Mouse (Mus musculus) liver, embryonic 11.5 days (tissue): Measurements from ENCODE around the gene Inpp4b. TPM values are rescaled to one million over a fixed set of nuclear protein-coding genes. Genes with fewer than 3 reads are reported as not detected.

ENCODE experiments used
- ATAC-seq: fragments of 200-750 bp; cut with Nextera tagmentation; replicated peaks from 2 replicates; pipeline ENCODE4 v1.8.0; 2017; ENCODE audit warnings: moderate number of reproducible peaks, mild to moderate bottlenecking, moderate TSS enrichment, moderate library complexity; ENCODE audit not compliant: low FRiP score
- DNase-seq: peaks from one replicate; pipeline ENCODE4 v3.0.0-alpha.2; 2017; ENCODE audit warnings: low spot score
- H3K27ac ChIP-seq: fragments of 300-500 bp; sonication (generic); 2 replicates; pipeline ENCODE4 v1.5.1; 2014; ENCODE audit warnings: mild to moderate bottlenecking, low read depth, low read length, control low read depth
- H3K27me3 ChIP-seq: fragments of 300-500 bp; sonication (generic); replicated peaks from 2 replicates; pipeline ENCODE4 v1.6.1; 2014; ENCODE audit warnings: low read length, mixed read lengths; ENCODE audit not compliant: control insufficient read depth, insufficient read depth
- H3K36me3 ChIP-seq: fragments of 300-500 bp; sonication (generic); 2 replicates; pipeline ENCODE4 v1.6.1; 2014; ENCODE audit warnings: mild to moderate bottlenecking, low read length, moderate library complexity, mixed read lengths; ENCODE audit not compliant: control insufficient read depth, insufficient read depth
- H3K4me1 ChIP-seq: fragments of 300-500 bp; sonication (generic); replicated peaks from 2 replicates; pipeline ENCODE4 v1.6.1; 2014; ENCODE audit warnings: low read length, mixed read lengths; ENCODE audit not compliant: control insufficient read depth, insufficient read depth
- H3K4me2 ChIP-seq: fragments of 300-500 bp; sonication (generic); 2 replicates; pipeline ENCODE4 v1.6.1; 2014; ENCODE audit warnings: mild to moderate bottlenecking, control low read depth, moderate library complexity
- H3K4me3 ChIP-seq: fragments of 300-500 bp; sonication (generic); 2 replicates; pipeline ENCODE4 v1.5.1; 2014; ENCODE audit warnings: low read depth, low read length, control low read depth
- H3K9ac ChIP-seq: fragments of 300-500 bp; sonication (generic); 2 replicates; pipeline ENCODE4 v1.6.1; 2014; ENCODE audit warnings: low read depth, low read length, control low read depth
- H3K9me3 ChIP-seq: fragments of 300-500 bp; sonication (generic); 2 replicates; pipeline ENCODE4 v1.6.1; 2016; ENCODE audit warnings: low read length, inconsistent platforms, mixed read lengths; ENCODE audit not compliant: control insufficient read depth
- WGBS: fragments of 180-500 bp; shearing (Covaris S2); extraction: QIAGEN DNeasy Blood & Tissue Kit; methylation state at CpG from one replicate; pipeline ENCODE4 v1.1.7; 2014; 5-methylcytosine and 5-hydroxymethylcytosine counted together
- polyA plus RNA-seq: library from polyadenylated mRNA; unstranded; fragments of >200 nt; fragmentation: Nextera tagmentation; extraction: Ambion mirVana; gene quantifications from 2 replicates; pipeline ENCODE4 v1.2.1, GENCODE M21; 2014

The Inpp4b gene
- polyA plus RNA-seq, 1 experiment from 2014 or later, result 3.9 TPM

GRCm38 (mm10) chr8:81609064-81609463 is 266.7 kb downstream of the Inpp4b start:
- Histone ChIP-seq H3K4me2 (no peak overlapping the region), H3K27ac (no peak overlapping the region), H3K4me1 (no peaks in the 10 kb centered on the region), H3K27me3 (no peaks in the 10 kb centered on the region), H3K9ac (no peak overlapping the region), H3K4me3 (no peak overlapping the region), H3K9me3 (no peaks in the 10 kb centered on the region), H3K36me3 (no peaks in the 10 kb centered on the region)
- ATAC-seq, result no peak
- 70% methylated on average over 4 of the region's 4 CpGs for WGBS
- DNase-seq, result no peak

- 68% methylated on average over 2 of the region's 2 CpGs for WGBS
Measured at GRCm38 (mm10) chr8:81612611-81613010, 270.3 kb downstream of the Inpp4b start.

DNA sequence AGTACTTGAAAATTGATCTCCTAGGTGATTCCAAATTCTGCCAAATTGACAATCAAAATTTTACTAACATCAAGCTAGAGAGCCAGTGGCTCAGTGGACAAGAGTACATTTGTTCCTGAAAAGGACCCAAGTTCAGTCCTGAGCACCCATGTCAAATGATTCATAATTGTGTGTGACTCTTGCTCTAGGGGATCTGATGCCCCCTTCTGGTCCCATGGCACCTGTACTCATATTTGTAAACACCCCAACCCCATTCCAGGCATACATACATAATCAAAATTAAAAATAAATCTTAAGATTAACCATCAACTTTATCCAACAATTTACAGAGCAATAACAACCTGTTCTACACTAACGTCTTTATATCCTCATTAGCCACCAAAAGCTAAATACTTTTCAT is 271.8 kb downstream of the Inpp4b start:
- Histone ChIP-seq H3K27me3 (no peaks in the 10 kb centered on the region), H3K4me2 (no peak overlapping the region), H3K9ac (no peak overlapping the region), H3K36me3 (no peaks in the 10 kb centered on the region), H3K4me1 (no peaks in the 10 kb centered on the region), H3K9me3 (no peaks in the 10 kb centered on the region), H3K4me3 (no peak overlapping the region), H3K27ac (no peak overlapping the region)
- ATAC-seq (no peak), DNase-seq (no peak)
- WGBS, result 92% methylated on average over 1 of the region's 1 CpGs

More at GRCm38 (mm10) chr8:81612611-81613010, 270.3 kb downstream of the Inpp4b start:
- H3K4me3 ChIP-seq, result no peak overlapping the region
- ATAC-seq (no peak), DNase-seq (no peak)
- no peaks in the 10 kb centered on the region for H3K36me3 ChIP-seq
- H3K4me1 ChIP-seq, result no peaks in the 10 kb centered on the region
- H3K9ac ChIP-seq, result no peak overlapping the region
- no peaks in the 10 kb centered on the region for H3K27me3 ChIP-seq
- no peaks in the 10 kb centered on the region for H3K9me3 ChIP-seq
- H3K4me2 ChIP-seq, result no peak overlapping the region
- H3K27ac ChIP-seq, result no peak overlapping the region

DNA sequence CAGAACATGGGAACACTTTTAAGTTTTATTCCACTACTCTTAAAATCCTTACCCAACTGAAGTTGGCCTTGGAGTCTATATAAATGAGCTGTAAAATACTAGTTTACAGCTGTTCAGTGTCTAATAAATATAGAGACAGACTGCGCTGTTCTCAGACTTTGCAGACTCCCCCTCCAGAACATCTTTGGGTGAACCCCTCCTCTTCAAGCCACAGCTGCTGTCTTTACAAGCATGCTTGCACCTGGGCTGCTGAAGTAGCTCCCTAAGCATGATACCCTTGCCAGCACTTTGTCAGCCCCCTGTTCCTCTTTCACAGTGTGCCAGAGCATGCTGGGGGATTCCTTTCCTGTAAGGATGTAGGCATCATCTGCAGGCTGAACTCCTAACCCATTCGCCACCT is 272.2 kb downstream of the Inpp4b start:
- no peak for DNase-seq
- Histone ChIP-seq H3K4me3 (no peak overlapping the region), H3K9ac (no peak overlapping the region), H3K4me2 (no peak overlapping the region), H3K27ac (no peak overlapping the region), H3K36me3 (no peaks in the 10 kb centered on the region), H3K9me3 (no peaks in the 10 kb centered on the region), H3K27me3 (no peaks in the 10 kb centered on the region), H3K4me1 (no peaks in the 10 kb centered on the region)
- ATAC-seq, result no peak
- whole genome bisulfite sequencing, result 88% methylated on average over 2 of the region's 2 CpGs

- Histone ChIP-seq H3K4me3 (no peak overlapping the region), H3K36me3 (no peaks in the 10 kb centered on the region), H3K9me3 (no peaks in the 10 kb centered on the region), H3K27me3 (no peaks in the 10 kb centered on the region), H3K4me1 (no peaks in the 10 kb centered on the region), H3K4me2 (no peak overlapping the region), H3K27ac (no peak overlapping the region), H3K9ac (no peak overlapping the region)
- DNase-seq (no peak), ATAC-seq (no peak)
- 59% methylated on average over 1 of the region's 1 CpGs for WGBS
Measured at GRCm38 (mm10) chr8:81615552-81615951, 273.2 kb downstream of the Inpp4b start.

- WGBS, result 91% methylated on average over 3 of the region's 3 CpGs
Measured at GRCm38 (mm10) chr8:81618918-81619317, 276.6 kb downstream of the Inpp4b start.

DNA sequence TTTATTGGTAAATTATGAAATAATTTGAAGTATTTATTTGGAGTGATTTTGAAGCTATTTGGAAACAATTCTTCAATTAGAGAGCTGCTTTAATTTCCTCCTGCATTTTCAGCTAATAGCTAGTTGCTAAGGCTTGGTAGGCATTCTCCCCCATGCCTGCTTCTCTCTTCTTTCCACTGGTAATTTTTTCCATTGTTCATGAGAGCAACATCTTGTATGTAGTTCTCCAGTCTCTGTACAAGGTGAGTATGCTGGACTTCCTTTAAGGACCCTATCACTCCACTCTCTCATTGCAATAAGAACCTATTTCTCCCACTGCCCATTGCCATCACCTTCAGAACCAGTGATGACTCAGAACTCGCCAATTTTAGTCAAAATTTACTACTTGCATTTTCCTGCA is 292.7 kb downstream of the Inpp4b start:
- no peaks in the 10 kb centered on the region for H3K9me3 ChIP-seq
- no peaks in the 10 kb centered on the region for H3K36me3 ChIP-seq
- no peak overlapping the region for H3K27ac ChIP-seq
- 79% methylated on average over 1 of the region's 1 CpGs for WGBS
- H3K4me2 ChIP-seq, result no peak overlapping the region
- H3K27me3 ChIP-seq, result no peaks in the 10 kb centered on the region
- H3K4me3 ChIP-seq, result no peak overlapping the region
- DNase-seq (no peak), ATAC-seq (no peak)
- H3K4me1 ChIP-seq, result no peaks in the 10 kb centered on the region
- no peak overlapping the region for H3K9ac ChIP-seq

More at GRCm38 (mm10) chr8:81618918-81619317, 276.6 kb downstream of the Inpp4b start:
- Histone ChIP-seq H3K4me1 (no peaks in the 10 kb centered on the region), H3K27ac (no peak overlapping the region), H3K4me2 (no peak overlapping the region), H3K36me3 (no peaks in the 10 kb centered on the region), H3K4me3 (no peak overlapping the region), H3K9me3 (no peaks in the 10 kb centered on the region), H3K27me3 (no peaks in the 10 kb centered on the region), H3K9ac (no peak overlapping the region)
- ATAC-seq (no peak), DNase-seq (no peak)

DNA sequence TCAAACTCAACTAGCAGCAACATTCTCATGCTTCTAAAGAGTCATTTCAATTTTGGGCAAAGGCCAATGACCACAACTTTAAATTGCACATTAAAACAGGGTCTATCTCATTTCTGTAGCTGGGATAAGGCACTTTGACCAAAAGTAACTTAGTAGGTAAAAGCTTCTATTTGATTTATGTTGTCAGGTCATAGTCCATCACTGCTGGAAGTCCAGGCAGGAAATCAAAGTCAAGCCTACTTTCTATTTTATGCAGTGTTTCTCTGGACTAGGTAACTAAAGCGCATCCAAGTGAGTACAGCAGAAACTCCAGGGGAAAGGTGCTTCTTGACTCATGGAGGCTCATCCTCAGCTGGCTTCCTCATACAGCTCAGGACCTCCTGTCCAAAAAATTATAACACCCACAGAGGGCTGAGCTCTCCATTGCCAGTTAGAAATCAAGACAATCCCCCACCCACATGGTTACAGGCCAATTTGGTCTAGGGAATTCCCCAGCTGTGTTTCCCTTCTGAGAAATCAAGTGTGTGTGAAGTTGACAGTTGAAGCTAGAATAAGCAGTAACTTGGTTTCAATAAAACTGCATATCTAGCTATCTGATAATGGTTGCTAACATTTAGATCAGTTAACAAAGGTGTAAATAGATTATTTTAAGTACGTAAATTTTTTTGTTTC is 293.7 kb downstream of the Inpp4b start:
- DNase-seq, result no peak
- H3K27ac ChIP-seq, result no peak overlapping the region
- H3K4me1 ChIP-seq, result no peaks in the 10 kb centered on the region
- no peak overlapping the region for H3K4me3 ChIP-seq
- H3K4me2 ChIP-seq, result no peak overlapping the region
- 80% methylated on average over 2 of the region's 2 CpGs for WGBS
- H3K27me3 ChIP-seq, result no peaks in the 10 kb centered on the region
- H3K9ac ChIP-seq, result no peak overlapping the region
- no peaks in the 10 kb centered on the region for H3K9me3 ChIP-seq
- no peak for ATAC-seq
- no peaks in the 10 kb centered on the region for H3K36me3 ChIP-seq

DNA sequence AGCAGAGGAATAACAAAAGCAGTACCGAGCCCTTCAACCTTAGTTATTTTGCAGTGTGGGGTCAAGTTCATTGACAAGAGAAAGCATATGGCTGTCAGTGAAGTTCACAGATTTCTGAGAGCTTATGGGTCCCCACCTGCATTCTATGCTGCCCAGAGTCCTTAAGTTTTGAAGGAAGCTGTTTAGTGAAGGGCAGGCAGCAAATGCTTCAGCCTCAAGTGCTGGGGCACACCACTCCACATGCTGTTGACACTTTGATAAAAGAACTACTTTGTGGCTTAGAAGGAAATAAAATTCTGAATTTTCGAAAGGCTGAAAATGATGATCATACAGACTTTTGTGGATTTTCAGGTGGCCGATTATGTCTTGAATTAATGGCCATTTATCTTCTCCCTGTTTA is 296.1 kb downstream of the Inpp4b start:
- Histone ChIP-seq H3K9me3 (no peaks in the 10 kb centered on the region), H3K27ac (no peak overlapping the region), H3K4me1 (no peaks in the 10 kb centered on the region), H3K9ac (no peak overlapping the region), H3K36me3 (no peaks in the 10 kb centered on the region), H3K4me3 (no peak overlapping the region), H3K27me3 (no peaks in the 10 kb centered on the region), H3K4me2 (no peak overlapping the region)
- ATAC-seq (no peak), DNase-seq (no peak)
- 72% methylated on average over 3 of the region's 3 CpGs for WGBS
